Mouse (Mus musculus) hindbrain, postnatal 0 days (tissue): ENCODE measurements around the gene Tmem167. TPM values are rescaled to one million over a fixed set of nuclear protein-coding genes. Genes with fewer than 3 reads are reported as not detected.

Experiments used
- ATAC-seq: fragments of 200-750 bp; cut with Nextera tagmentation; 2 replicates; pipeline ENCODE4 v1.8.0; 2017; ENCODE audit warnings: mild to moderate bottlenecking, moderate TSS enrichment, moderate library complexity
- DNase-seq: peaks from one replicate; pipeline ENCODE4 v3.0.0-alpha.2; 2015; ENCODE audit warnings: low spot score
- H3K27ac ChIP-seq: fragments of 300-500 bp; sonication (generic); 2 replicates; pipeline ENCODE4 v1.5.1; 2014; ENCODE audit warnings: mild to moderate bottlenecking
- H3K27me3 ChIP-seq: fragments of 300-500 bp; sonication (generic); 2 replicates; pipeline ENCODE4 v1.6.1; 2014; ENCODE audit warnings: low read length, mixed read lengths; ENCODE audit not compliant: insufficient read depth
- H3K36me3 ChIP-seq: fragments of 300-500 bp; sonication (generic); 2 replicates; pipeline ENCODE4 v1.6.1; 2014; ENCODE audit warnings: low read length, mixed read lengths; ENCODE audit not compliant: insufficient read depth
- H3K4me1 ChIP-seq: fragments of 300-500 bp; sonication (generic); 2 replicates; pipeline ENCODE4 v1.6.1; 2014; ENCODE audit warnings: antibody characterized with exemption, low read length, mixed read lengths; ENCODE audit not compliant: insufficient read depth
- H3K4me2 ChIP-seq: fragments of 300-500 bp; sonication (generic); 2 replicates; pipeline ENCODE4 v1.6.1; 2014; ENCODE audit warnings: low read depth, mild to moderate bottlenecking, low read length, moderate library complexity, mixed read lengths
- H3K4me3 ChIP-seq: fragments of 300-500 bp; sonication (generic); 2 replicates; pipeline ENCODE4 v1.5.1; 2014; ENCODE audit warnings: low read length
- H3K9ac ChIP-seq: fragments of 300-500 bp; sonication (generic); replicated peaks from 2 replicates; pipeline ENCODE4 v1.6.1; 2014; ENCODE audit warnings: mild to moderate bottlenecking, low read length, moderate library complexity, mixed read lengths
- H3K9me3 ChIP-seq: fragments of 300-500 bp; sonication (generic); 2 replicates; pipeline ENCODE4 v1.6.1; 2016; ENCODE audit warnings: low read length, mixed read lengths
- CTCF ChIP-seq: IDR thresholded peaks from 2 replicates; pipeline ENCODE4 v1.5.1; 2016; ENCODE audit warnings: antibody characterized with exemption, control low read depth, low read depth
- WGBS: fragments of 180-500 bp; shearing (Covaris S2); extraction: QIAGEN DNeasy Blood & Tissue Kit; methylation state at CpG from one replicate; pipeline ENCODE4 v1.1.7; 2014; 5-methylcytosine and 5-hydroxymethylcytosine counted together
- polyA plus RNA-seq: library from polyadenylated mRNA; unstranded; fragments of >200 nt; fragmentation: Nextera tagmentation; extraction: Ambion mirVana; gene quantifications from 2 replicates; pipeline ENCODE4 v1.2.1, GENCODE M21; 2015
- total RNA-seq: library from RNA; depleted of rRNA; stranded (reverse); fragments of >200 nt; gene quantifications from 2 replicates; pipeline ENCODE4 v1.2.3, GENCODE M21; 2014; rRNA removed

Tmem167 gene
- total and polyA plus RNA-seq, 2 experiments from 2014 or later = 27.3 to 35.9 TPM

DNA sequence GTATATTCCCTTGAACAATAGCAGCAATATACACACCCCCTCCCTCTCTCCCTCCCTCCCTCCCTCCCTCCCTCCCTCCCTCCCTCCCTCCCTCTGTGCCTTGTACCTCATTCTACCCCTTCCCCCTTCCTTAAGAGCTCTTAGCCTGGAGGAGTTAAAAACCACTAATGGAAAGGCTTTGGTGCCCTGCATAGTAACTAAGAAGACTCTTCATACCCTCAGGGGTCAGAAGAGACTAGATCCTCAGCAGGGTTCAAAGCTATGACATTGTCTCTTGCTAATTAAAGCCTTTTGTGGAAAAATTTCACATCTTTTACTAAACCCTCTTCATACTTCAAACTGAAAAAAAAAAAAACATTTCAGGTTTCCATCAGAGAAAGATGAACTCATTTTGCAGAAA, 93.3 kb downstream of the Tmem167 start:
- H3K36me3 ChIP-seq = no peaks in the 10 kb centered on the region
- H3K4me1 ChIP-seq = no peaks in the 10 kb centered on the region
- no peak overlapping the region for H3K4me2 ChIP-seq
- ATAC-seq = no peak
- H3K4me3 ChIP-seq = no peak overlapping the region
- H3K9ac ChIP-seq = no peak overlapping the region
- H3K27ac ChIP-seq = no peak overlapping the region
- H3K27me3 ChIP-seq = no peaks in the 10 kb centered on the region
- H3K9me3 ChIP-seq = no peaks in the 10 kb centered on the region
- DNase-seq = no peak
- TF ChIP-seq CTCF = no peak

GRCm38 (mm10) chr13:90183536-90183935, 94.6 kb downstream of the Tmem167 start:
- Histone ChIP-seq H3K27me3 (no peaks in the 10 kb centered on the region), H3K27ac (no peak overlapping the region), H3K4me1 (no peaks in the 10 kb centered on the region), H3K9ac (no peak overlapping the region), H3K4me2 (no peak overlapping the region), H3K9me3 (no peaks in the 10 kb centered on the region), H3K4me3 (no peak overlapping the region), H3K36me3 (no peaks in the 10 kb centered on the region)
- DNase-seq (no peak), ATAC-seq (no peak)
- no peak for TF ChIP-seq CTCF
- WGBS = 86% methylated on average over 7 of the region's 7 CpGs

GRCm38 (mm10) chr13:90186694-90187093, 97.8 kb downstream of the Tmem167 start:
- H3K4me2 ChIP-seq = no peak overlapping the region
- no peak for ATAC-seq
- no peak for TF ChIP-seq CTCF
- WGBS = 49% methylated on average over 2 of the region's 2 CpGs
- no peaks in the 10 kb centered on the region for H3K27me3 ChIP-seq
- H3K27ac ChIP-seq = no peak overlapping the region
- H3K36me3 ChIP-seq = no peaks in the 10 kb centered on the region
- H3K9me3 ChIP-seq = no peaks in the 10 kb centered on the region
- DNase-seq = no peak
- H3K9ac ChIP-seq = no peak overlapping the region
- no peak overlapping the region for H3K4me3 ChIP-seq
- H3K4me1 ChIP-seq = no peaks in the 10 kb centered on the region

DNA sequence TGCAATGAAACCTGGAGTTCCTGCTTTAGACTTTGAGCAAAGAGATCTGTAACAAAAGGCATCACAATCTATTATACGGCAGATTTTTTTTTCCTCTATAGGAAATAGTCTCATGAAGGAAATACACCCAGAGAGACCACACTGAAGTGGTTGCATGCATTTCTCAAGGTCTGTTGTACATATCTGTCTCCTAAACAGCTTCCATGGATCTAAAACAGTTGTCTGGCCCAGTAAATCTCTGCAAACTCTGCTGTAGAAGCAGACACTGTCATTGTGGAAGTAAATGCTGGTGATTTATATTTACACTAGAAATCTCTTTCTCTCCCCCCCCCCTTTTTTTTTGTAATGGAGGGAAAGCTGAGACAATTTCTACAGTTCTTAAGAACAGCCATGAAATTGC, 99.1 kb downstream of the Tmem167 start:
- WGBS = 40% methylated on average over 1 of the region's 1 CpGs
- no peak overlapping the region for H3K27ac ChIP-seq
- TF ChIP-seq CTCF = no peak

DNA sequence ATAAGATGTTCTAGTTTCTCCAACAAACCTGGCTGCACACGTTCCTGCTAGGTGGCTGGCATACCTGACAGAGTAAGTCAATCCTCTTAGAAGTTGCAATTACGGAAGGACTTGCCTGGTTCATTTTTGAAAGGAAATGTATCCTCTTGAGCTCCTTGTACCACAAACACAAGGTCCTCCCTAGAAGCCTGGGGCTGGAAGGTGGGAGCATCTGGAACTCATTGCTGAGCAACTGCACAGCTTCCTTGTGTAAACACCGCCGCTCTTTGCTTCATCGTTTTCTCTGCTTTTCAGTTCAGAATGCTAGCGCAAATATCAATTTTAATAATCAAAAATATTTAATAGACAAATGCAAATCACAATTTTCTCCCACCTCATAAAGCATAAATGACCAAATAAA, 102.9 kb downstream of the Tmem167 start:
- no peaks in the 10 kb centered on the region for H3K4me1 ChIP-seq
- DNase-seq (no peak), ATAC-seq (no peak)
- no peak overlapping the region for H3K4me3 ChIP-seq
- no peak overlapping the region for H3K27ac ChIP-seq
- no peak overlapping the region for H3K4me2 ChIP-seq
- H3K27me3 ChIP-seq = no peaks in the 10 kb centered on the region
- no peaks in the 10 kb centered on the region for H3K36me3 ChIP-seq
- no peak overlapping the region for H3K9ac ChIP-seq
- 85% methylated on average over 6 of the region's 6 CpGs for WGBS
- no peaks in the 10 kb centered on the region for H3K9me3 ChIP-seq
- TF ChIP-seq CTCF = no peak

More for the DNA sequence above, 99.1 kb downstream of the Tmem167 start:
- ATAC-seq (no peak), DNase-seq (no peak)
- no peaks in the 10 kb centered on the region for H3K36me3 ChIP-seq
- H3K9ac ChIP-seq = no peak overlapping the region
- no peaks in the 10 kb centered on the region for H3K4me1 ChIP-seq
- no peaks in the 10 kb centered on the region for H3K9me3 ChIP-seq
- no peak overlapping the region for H3K4me2 ChIP-seq
- no peak overlapping the region for H3K4me3 ChIP-seq
- H3K27me3 ChIP-seq = no peaks in the 10 kb centered on the region

Other genes starting within 250 kb of the Tmem167 start
- 6.4 and 8.1 TPM in 2 replicates for gene Xrcc4, start 485 bp downstream of the Tmem167 start, total RNA-seq
- gene Xrcc4, start 485 bp downstream of the Tmem167 start, polyA plus RNA-seq = 17.4 and 20.2 TPM in 2 replicates